Mouse (Mus musculus) heart, embryonic 11.5 days (tissue): Measurements from ENCODE around the gene Nfatc4. TPM values are rescaled to one million over a fixed set of nuclear protein-coding genes. Genes with fewer than 3 reads are reported as not detected.

Experiments used
- ATAC-seq: fragments of 200-750 bp; cut with Nextera tagmentation; replicated peaks from 2 replicates; pipeline ENCODE4 v1.8.0; 2017; ENCODE audit warnings: moderate library complexity; ENCODE audit not compliant: insufficient number of reproducible peaks, low FRiP score, low TSS enrichment
- H3K27ac ChIP-seq: fragments of 300-500 bp; sonication (generic); 2 replicates; pipeline ENCODE4 v1.5.1; 2014; ENCODE audit warnings: mild to moderate bottlenecking, low read depth, low read length
- H3K27me3 ChIP-seq: fragments of 300-500 bp; sonication (generic); 2 replicates; pipeline ENCODE4 v1.6.1; 2014; ENCODE audit warnings: mild to moderate bottlenecking, low read length, mixed read lengths; ENCODE audit not compliant: control insufficient read depth, insufficient read depth
- H3K36me3 ChIP-seq: fragments of 300-500 bp; sonication (generic); 2 replicates; pipeline ENCODE4 v1.6.1; 2014; ENCODE audit warnings: mild to moderate bottlenecking, low read length, moderate library complexity, mixed read lengths; ENCODE audit not compliant: control insufficient read depth, insufficient read depth
- H3K4me1 ChIP-seq: fragments of 300-500 bp; sonication (generic); 2 replicates; pipeline ENCODE4 v1.6.1; 2014; ENCODE audit warnings: low read length; ENCODE audit not compliant: control insufficient read depth, insufficient read depth
- H3K4me2 ChIP-seq: fragments of 300-500 bp; sonication (generic); 2 replicates; pipeline ENCODE4 v1.6.1; 2014; ENCODE audit warnings: mild to moderate bottlenecking, moderate library complexity
- H3K4me3 ChIP-seq: fragments of 300-500 bp; sonication (generic); 2 replicates; pipeline ENCODE4 v1.5.1; 2014; ENCODE audit warnings: low read depth, low read length
- H3K9ac ChIP-seq: fragments of 300-500 bp; sonication (generic); 2 replicates; pipeline ENCODE4 v1.6.1; 2014; ENCODE audit warnings: mild to moderate bottlenecking, low read depth, low read length, moderate library complexity
- H3K9me3 ChIP-seq: fragments of 300-500 bp; sonication (generic); replicated peaks from 2 replicates; pipeline ENCODE4 v1.6.1; 2016; ENCODE audit warnings: low read length; ENCODE audit not compliant: control insufficient read depth
- WGBS: fragments of 180-500 bp; shearing (Covaris S2); extraction: QIAGEN DNeasy Blood & Tissue Kit; methylation state at CpG from one replicate; pipeline ENCODE4 v1.1.7; 2014; ENCODE audit not compliant: insufficient replicate concordance; 5-methylcytosine and 5-hydroxymethylcytosine counted together
- polyA plus RNA-seq: library from polyadenylated mRNA; unstranded; fragments of >200 nt; fragmentation: Nextera tagmentation; extraction: Ambion mirVana; gene quantifications from 2 replicates; pipeline ENCODE4 v1.2.1, GENCODE M21; 2014

The Nfatc4 gene
- polyA plus RNA-seq, 1 experiment from 2014 or later, result 16.9 TPM

DNA sequence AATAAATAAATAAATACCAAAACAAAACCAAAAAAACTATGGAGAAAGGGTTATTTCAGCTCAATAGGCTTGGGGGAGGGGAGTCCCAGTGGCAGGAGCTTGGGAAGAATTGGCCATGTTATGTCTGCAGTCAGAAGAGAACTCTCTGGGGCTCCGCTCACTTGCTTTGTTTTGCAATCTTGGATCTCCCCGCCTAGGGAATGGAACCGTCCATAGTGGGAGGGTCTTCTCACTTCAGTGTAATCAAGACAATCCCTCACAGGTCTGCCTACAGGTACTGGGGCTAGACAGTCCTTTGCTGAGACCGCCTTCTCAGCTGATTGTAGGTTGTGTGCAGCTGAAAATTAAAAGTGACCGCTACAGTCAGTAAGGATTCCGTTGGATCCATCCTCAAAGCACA, 46.6 kb downstream of the Nfatc4 start:
- no peak overlapping the region for H3K4me2 ChIP-seq
- H3K36me3 ChIP-seq, result peaks cover 49% of the 10 kb centered on the region
- 88% methylated on average over 6 of the region's 6 CpGs for WGBS
- no peak overlapping the region for H3K9ac ChIP-seq
- no peak for ATAC-seq
- H3K4me3 ChIP-seq, result no peak overlapping the region
- H3K9me3 ChIP-seq, result no peaks in the 10 kb centered on the region
- H3K4me1 ChIP-seq, result peaks cover 12% of the 10 kb centered on the region
- no peak overlapping the region for H3K27ac ChIP-seq
- no peaks in the 10 kb centered on the region for H3K27me3 ChIP-seq

DNA sequence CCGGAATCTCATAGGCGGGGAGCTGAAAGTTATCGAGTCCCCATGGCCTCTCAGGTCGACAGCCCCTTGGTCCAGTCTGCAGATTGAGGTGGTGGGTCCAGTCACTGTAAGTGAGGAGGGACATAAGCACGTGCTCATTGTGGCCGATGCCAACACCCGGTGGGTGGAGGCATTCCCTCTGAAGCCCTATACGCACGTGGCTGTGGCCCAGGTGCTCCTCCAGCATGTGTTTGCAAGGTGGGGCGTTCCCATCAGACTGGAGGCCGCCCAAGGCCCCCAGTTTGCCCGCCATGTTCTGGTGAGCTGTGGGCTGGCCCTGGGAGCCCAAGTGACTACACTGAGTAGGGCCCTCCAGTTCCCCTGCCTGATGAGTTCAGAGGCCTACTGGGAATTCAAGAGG, 49.1 kb downstream of the Nfatc4 start:
- no peak overlapping the region for H3K4me2 ChIP-seq
- peaks cover 12% of the 10 kb centered on the region for H3K4me1 ChIP-seq
- no peak for ATAC-seq
- WGBS, result 84% methylated on average over 12 of the region's 12 CpGs
- no peaks in the 10 kb centered on the region for H3K27me3 ChIP-seq
- H3K4me3 ChIP-seq, result no peak overlapping the region
- no peak overlapping the region for H3K9ac ChIP-seq
- no peak overlapping the region for H3K27ac ChIP-seq
- peaks cover 37% of the 10 kb centered on the region for H3K36me3 ChIP-seq
- H3K9me3 ChIP-seq, result no peaks in the 10 kb centered on the region

DNA sequence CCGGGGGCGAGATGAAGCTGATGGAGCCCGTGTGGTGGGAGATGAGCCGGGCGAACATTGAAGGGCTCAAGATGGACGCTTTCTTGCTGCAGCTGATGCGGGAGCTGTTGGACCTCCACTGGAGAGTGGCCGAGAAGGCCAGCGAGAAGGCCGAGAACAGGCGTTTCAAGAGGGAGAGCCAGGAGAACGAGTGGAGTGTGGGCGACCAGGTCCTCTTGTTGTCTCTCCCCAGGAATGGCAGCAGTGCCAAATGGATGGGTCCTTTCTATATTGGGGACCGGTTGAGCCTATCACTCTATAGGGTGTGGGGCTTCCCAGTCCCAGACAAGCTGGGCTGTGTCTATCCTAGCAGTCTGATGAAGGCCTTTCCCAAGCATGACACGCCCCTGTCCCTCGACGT, 49.6 kb downstream of the Nfatc4 start:
- WGBS, result 86% methylated on average over 17 of the region's 17 CpGs

DNA sequence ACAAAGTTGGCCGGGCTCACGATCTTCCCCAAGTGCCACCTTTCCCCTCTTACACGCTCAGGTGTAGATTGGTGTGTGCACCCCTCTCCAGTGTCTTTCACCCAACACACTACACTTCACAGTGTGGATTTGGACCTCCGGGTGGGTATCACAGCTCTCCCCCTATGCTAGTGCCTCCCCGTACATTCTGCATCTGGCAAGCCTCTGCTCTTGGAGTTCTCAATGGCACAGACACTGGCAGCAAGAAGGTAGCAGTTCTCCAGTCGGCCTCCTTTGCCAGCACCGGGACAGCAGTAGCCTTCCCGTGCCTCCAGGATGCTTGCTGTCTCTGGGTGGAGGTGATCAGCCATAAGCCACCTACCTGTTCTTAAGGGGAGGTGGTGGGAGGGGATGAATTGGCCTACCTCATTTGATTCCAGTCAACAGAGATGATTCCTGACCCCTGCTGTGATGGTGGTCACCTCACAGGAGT, 50.3 kb downstream of the Nfatc4 start:
- no peak for ATAC-seq
- 80% methylated on average over 8 of the region's 8 CpGs for WGBS
- peak overlapping the region; percentile 53 for H3K4me2 ChIP-seq
- H3K9me3 ChIP-seq, result no peaks in the 10 kb centered on the region
- peaks cover 17% of the 10 kb centered on the region for H3K4me1 ChIP-seq
- no peaks in the 10 kb centered on the region for H3K27me3 ChIP-seq
- H3K4me3 ChIP-seq, result no peak overlapping the region
- H3K27ac ChIP-seq, result 0 out of 2 replicates have a peak overlapping the region, but pooled peaks have one; percentile 6
- peaks cover 35% of the 10 kb centered on the region for H3K36me3 ChIP-seq
- no peak overlapping the region for H3K9ac ChIP-seq

More for the DNA sequence above, 49.6 kb downstream of the Nfatc4 start:
- peaks cover 12% of the 10 kb centered on the region for H3K4me1 ChIP-seq
- H3K9me3 ChIP-seq, result no peaks in the 10 kb centered on the region
- peaks cover 37% of the 10 kb centered on the region for H3K36me3 ChIP-seq
- no peak overlapping the region for H3K4me3 ChIP-seq
- ATAC-seq, result no peak
- no peak overlapping the region for H3K9ac ChIP-seq
- H3K27ac ChIP-seq, result no peak overlapping the region
- no peaks in the 10 kb centered on the region for H3K27me3 ChIP-seq
- H3K4me2 ChIP-seq, result no peak overlapping the region

DNA sequence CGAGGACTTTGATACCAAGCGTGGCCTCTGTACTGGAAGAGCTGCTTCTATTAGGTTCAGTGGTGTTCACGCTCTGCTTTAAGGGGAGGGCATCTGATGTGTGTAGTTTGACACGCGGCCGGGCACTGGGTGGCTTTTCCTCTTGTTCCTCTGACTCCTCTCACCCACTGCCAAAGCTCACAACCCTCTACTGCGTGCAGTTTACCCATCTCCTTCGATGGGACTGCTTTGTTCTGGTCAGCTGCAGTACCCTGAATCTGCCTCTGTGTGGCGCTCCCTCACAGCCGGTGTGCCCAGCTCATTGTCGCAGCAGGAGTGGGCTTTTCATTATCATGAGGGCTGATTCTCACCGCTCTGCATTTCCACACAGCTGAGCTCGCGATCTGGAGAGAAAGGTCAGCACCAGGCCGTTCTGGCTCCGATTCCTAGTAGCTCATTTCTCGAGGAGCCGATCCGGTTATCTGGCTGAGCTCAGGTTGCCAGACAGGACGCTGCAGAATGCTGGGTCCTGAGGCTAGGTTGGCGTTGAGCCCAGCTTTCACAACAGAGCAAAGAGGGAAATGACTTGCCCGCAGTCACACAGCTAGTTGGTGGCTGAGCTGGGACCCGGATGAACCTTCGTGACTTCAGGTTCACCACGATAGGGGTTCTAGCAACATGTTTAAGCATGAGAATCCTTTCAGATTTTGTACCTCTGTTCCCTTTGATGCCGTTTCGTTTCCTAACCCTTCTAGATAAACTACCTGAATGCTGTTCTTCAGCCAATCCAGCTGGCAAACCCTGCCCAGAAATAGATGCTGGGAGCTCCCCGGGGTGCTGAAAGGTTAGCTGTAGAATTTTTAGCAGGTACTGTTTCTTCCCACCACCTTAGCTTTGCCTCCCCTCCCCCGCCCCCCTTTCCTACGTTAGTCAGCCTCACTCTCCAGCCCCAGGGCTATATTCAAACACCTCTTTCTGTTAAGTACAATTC, 51.1 kb downstream of the Nfatc4 start:
- H3K27ac ChIP-seq, result 0 out of 2 replicates have a peak overlapping the region, but pooled peaks have one; percentile 12
- H3K4me1 ChIP-seq, result peaks cover 17% of the 10 kb centered on the region
- 11% methylated on average over 30 of the region's 30 CpGs for WGBS
- 0 out of 2 replicates have a peak, but pooled peaks have one; percentile 11 for ATAC-seq
- H3K27me3 ChIP-seq, result no peaks in the 10 kb centered on the region
- H3K9ac ChIP-seq, result 0 out of 2 replicates have a peak overlapping the region, but pooled peaks have one; percentile 46
- peaks cover 28% of the 10 kb centered on the region for H3K36me3 ChIP-seq
- no peaks in the 10 kb centered on the region for H3K9me3 ChIP-seq
- peak overlapping the region; percentile 19; the same call in 1 of the 2 replicates for H3K4me3 ChIP-seq
- peak overlapping the region; percentile 53 for H3K4me2 ChIP-seq

DNA sequence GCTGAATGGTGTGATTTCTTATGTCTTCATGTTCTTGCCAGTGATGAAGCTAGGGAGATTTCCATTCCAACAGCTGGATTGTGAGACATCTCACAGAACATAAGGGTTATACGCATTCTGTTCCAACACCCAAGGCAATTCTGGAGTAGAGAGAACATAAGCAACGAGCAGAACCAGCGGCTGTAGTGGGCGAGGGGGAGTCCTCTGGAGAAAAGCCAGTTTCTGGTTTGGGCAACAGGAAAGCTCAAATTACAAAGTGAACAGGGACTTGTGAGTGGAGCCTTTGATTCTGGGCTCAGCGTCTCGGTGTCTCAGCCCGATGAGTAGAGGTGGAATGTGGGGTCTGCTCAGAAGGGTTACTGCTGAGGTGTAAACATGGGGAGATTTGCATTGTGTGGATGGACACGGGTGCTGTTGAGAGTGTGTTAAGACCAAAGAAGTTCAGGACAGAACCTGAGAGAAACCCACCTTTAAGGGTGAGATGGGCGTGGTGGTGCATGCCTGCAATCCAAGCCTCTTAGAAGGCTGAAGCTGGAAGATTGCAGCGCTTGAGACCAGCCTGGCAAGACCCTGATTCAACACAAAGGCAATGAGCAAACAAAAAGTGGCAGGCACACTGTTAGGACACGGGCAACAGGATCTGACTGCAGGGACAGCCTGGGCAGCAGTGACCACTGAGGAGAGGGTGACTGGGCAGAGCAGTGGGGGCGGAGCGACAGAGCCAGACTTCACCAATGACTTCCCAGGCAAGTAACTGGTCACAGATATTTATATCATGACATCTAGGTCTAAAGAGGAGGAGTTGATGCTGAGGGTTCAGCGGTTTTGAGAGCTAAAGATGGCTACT, 54.7 kb downstream of the Nfatc4 start:
- Histone ChIP-seq H3K4me1 (peaks cover 17% of the 10 kb centered on the region), H3K4me3 (no peak overlapping the region), H3K36me3 (peaks cover 4% of the 10 kb centered on the region), H3K27me3 (no peaks in the 10 kb centered on the region), H3K9me3 (no peaks in the 10 kb centered on the region), H3K4me2 (peak overlapping the region; percentile 51), H3K9ac (no peak overlapping the region), H3K27ac (peak overlapping the region; percentile 38; the same call in 1 of the 2 replicates)
- no peak for ATAC-seq
- 13% methylated on average over 14 of the region's 14 CpGs for WGBS

DNA sequence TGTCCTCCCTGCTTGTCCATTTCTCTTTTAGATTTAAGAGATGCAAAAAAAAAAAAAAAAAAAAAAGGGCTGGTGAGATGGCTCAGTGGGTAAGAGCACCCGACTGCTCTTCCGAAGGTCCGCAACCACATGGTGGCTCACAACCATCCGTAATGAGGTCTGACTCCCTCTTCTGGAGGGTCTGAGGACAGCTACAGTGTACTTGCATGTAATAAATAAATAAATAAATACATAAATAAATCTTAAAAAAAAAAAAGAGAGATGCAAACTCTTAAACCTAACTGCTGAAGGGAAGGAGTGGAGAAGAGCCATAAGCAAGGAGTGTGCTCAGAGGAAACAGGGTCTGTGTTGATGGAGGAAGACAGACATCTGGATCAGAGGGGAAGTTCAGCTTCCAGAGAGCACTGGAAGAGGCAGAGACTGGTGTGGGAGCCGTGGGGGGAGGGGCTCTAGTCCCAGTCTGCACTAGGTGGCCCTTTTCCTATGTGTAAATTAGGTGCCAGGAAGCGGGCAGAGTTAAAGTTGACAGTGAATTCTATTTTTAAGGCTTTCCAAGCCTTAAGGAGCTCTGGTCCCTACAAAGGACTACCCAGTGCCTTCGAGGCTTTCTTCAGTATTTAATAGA, 55.5 kb downstream of the Nfatc4 start:
- H3K4me1 ChIP-seq, result peaks cover 14% of the 10 kb centered on the region
- H3K36me3 ChIP-seq, result no peaks in the 10 kb centered on the region; the same call in 1 of the 2 replicates
- no peak overlapping the region for H3K9ac ChIP-seq
- ATAC-seq, result no peak
- 16% methylated on average over 7 of the region's 7 CpGs for WGBS
- H3K27ac ChIP-seq, result no peak overlapping the region
- H3K4me2 ChIP-seq, result peak overlapping the region; percentile 51
- no peak overlapping the region for H3K4me3 ChIP-seq
- no peaks in the 10 kb centered on the region for H3K27me3 ChIP-seq
- no peaks in the 10 kb centered on the region for H3K9me3 ChIP-seq

DNA sequence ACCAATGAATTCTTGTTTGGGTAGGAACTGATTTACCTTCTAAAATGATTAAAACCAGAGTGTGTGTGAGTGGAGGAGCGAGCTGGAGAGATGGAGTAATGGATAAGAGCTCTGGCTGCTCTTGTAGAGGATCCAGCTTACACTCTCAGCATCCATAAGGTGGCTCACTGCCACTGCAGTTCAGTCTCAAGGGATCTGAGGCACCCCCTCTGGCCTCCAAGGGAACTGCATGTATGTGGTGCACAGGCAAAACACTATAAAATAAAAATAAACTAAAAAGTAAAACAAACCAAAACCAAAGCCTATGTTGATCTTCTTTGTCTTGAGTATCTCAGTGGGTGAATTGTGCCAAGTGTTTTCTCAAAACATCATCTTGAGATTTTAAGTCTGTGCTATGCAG, 56.7 kb downstream of the Nfatc4 start:
- no peak overlapping the region for H3K4me3 ChIP-seq
- H3K4me1 ChIP-seq, result peaks cover 13% of the 10 kb centered on the region
- H3K27ac ChIP-seq, result no peak overlapping the region
- H3K36me3 ChIP-seq, result no peaks in the 10 kb centered on the region
- no peak for ATAC-seq
- H3K9ac ChIP-seq, result no peak overlapping the region
- H3K4me2 ChIP-seq, result no peak overlapping the region
- H3K9me3 ChIP-seq, result no peaks in the 10 kb centered on the region
- WGBS, result 39% methylated on average over 1 of the region's 1 CpGs
- no peaks in the 10 kb centered on the region for H3K27me3 ChIP-seq
